Mouse (Mus musculus): Measurements from ENCODE around the gene Chst8.

The Chst8 gene

DNA sequence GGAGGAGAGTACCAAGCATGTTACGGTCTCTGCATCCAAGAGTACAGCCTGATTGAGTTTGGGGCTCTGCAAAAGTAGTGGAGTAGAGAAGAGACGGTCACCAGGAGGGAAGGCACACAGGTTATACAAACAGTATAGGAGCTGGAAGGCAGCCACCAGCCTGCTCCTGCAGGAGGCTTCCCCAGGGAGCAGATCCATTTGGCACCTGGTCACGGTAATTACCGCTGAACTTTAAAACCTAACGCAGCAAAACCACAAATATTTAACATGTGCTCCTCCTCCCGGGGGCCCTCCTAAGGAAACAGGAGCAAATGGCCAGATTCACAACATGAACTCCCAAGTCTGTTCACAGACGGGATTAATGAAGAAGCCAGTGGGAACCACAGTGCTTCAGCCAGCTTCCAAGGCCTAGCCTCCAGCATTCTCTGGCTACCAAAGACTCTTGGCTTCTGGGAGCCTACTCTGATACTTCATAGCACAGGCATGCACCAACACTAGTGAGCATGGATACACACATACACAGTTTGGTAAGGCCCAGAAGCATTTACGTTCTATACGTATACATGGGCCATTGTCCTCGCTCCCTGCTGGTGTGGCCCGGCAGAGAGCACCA, 97.6 kb downstream of the Chst8 start:
- peak; percentile 61 for DNase-seq (ENCODE audit: low read depth, low spot score)

GRCm38 (mm10) chr7:34709111-34709510, 103.4 kb downstream of the Chst8 start:
- DNase-seq (ENCODE audit: low read depth, low spot score), result no peak

- no peak for DNase-seq (ENCODE audit: low read depth, low spot score)
Observed at GRCm38 (mm10) chr7:34704401-34704800, 108.1 kb downstream of the Chst8 start.

DNA sequence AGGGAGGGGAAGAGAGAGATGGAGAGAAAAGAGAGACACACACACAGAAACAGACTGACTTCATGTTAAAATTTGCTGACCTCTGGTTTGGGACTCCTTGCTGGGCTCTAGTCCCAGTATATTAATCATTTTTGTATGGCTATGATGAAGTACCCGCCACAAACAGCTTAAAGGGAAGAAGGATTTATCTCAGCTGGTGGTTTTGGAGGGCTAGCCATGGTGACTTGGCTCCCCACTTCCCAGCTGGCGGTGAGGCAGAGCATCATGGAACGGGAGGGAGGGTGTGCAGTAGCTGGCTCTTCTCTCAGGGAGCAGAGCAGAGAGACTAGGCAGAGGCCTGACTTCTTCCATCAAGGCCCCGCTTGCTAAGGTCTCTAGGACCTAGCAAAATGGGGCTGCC, 109.1 kb downstream of the Chst8 start:
- DNase-seq (ENCODE audit: low read depth, low spot score), result no peak

DNA sequence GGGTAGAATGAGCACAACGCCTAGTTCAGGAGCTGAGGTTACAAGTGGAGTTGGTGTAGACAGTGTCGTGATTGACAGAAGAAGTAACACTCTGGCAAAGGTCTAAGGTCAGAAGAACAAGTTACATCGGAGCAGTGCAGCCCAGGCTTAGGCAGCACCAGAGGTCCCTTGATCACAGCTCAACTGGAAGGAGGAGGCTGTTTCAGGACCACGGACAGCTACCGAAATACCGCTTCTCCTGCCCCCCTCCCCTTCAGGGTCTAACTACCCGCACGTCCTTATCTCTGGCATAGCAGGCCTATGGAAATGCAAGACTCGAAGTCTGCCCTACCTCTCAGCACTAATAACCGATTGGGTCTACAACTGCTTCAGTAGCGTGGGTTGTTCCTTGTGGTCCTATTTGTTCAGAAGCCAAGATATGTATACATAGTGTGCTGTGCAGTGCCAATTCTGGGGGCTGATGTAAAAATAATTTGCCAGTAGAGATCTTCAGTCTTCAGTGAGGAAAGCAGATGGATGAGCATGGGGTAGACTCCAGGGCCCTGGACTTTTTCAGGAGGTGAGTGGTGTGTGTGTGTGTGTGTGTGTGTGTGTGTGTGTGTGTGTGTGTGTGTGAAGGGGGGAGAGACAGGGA, 109.7 kb downstream of the Chst8 start:
- DNase-seq (ENCODE audit: low read depth, low spot score), result peak; percentile 84

DNA sequence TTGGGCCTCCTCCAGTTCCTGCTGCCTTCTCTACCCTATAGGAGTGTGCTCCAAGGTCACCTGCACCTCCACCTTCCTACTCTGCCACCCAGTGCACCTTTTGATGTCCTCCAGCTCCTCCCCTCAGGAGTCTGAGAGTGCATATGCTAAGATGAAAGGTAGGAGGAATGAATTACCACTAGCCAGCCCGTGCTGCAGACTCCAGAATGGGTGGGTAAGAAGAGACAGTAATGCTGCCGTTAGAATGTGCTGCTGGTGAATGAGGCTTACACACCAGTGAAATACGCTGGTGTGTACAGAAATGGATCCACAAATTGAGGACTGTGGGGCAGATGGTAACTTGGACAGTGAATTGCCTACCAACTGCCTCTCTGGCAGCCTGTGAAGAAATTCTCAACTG, 112.6 kb downstream of the Chst8 start:
- DNase-seq (ENCODE audit: low read depth, low spot score), result no peak

DNA sequence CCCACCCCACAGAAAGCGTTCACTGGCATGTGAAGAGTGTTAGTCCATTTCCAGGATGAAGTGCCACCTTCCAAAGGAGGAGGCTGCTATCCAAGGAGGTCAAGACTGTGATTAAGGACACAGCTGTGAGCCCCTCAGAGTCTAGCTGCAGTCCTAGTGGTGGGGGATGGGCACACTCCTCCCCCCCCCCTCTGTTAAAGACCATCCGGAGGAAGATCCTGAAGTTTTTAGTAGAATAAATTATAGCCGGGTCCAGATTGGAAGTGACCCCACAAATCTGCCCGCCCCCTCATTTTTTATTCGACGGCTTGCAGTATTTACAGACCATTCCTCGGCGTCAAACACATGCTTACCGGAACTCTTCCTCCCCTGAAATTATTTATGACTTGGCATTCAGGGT, 114.3 kb downstream of the Chst8 start:
- no peak for DNase-seq (ENCODE audit: low read depth, low spot score)

GRCm38 (mm10) chr7:34696086-34696485, 116.4 kb downstream of the Chst8 start:
- DNase-seq (ENCODE audit: low read depth, low spot score), result no peak

DNA sequence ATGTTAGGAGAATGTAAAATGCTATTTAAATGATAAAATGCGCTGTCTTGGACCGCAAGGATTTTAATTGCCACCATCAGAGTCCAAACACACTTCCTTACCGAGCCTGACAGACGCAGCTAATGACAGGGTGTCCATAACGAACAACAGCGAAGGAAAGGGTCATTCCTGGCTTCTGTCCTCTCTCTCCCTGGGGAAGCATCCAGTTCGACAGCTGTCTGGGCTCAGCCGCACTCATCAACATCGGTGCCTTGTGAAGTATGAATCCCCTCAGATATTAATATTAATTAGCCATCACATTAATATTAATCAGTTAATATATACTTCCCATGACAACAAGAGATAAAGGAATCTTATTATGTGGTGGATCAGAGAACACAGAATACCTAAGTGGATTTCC, 117.6 kb downstream of the Chst8 start:
- DNase-seq (ENCODE audit: low read depth, low spot score), result no peak

DNA sequence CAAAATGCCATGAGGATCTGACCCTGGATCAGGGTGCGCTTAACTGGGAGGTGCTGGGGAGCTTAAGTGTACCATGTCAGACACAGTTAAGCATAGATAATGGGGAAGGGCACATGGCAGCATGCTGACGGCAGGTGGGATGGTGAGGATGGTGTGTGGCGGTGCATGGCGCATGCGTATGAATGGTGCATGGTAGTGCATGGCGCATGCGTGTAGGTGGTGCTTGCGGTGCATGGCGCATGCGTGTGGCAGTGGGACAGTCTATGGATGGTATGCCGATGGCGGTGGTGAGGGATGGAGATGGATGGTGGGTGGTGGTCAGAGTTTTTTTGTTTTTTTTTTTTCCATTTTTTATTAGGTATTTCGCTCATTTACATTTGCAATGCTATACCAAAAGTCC, 118.6 kb downstream of the Chst8 start:
- DNase-seq (ENCODE audit: low read depth, low spot score), result no peak

- DNase-seq (ENCODE audit: low read depth, low spot score), result no peak
Observed at GRCm38 (mm10) chr7:34693072-34693471, 119.4 kb downstream of the Chst8 start.

GRCm38 (mm10) chr7:34690111-34690510, 122.4 kb downstream of the Chst8 start:
- no peak for DNase-seq (ENCODE audit: low read depth, low spot score)

DNA sequence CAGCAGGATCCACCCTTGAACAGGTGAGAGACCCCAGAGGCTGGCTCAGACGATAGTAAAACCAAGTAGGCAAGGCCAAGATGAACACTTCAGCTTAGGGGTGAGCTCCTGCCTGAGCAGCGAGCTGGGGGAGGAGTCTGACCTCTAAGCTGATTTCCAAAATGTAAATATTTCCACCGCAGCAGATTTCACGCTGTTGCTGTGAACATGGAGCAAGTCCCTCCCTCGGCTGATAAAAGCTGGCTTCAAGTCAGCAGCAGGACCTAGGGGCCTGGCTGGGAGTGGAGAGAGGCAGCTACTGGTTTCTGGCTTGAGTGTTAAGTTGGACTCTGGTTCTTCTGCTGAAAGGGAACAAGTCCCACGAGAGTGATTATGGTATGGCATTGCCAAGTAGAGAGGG, 123.5 kb downstream of the Chst8 start:
- no peak for DNase-seq (ENCODE audit: low read depth, low spot score)

DNA sequence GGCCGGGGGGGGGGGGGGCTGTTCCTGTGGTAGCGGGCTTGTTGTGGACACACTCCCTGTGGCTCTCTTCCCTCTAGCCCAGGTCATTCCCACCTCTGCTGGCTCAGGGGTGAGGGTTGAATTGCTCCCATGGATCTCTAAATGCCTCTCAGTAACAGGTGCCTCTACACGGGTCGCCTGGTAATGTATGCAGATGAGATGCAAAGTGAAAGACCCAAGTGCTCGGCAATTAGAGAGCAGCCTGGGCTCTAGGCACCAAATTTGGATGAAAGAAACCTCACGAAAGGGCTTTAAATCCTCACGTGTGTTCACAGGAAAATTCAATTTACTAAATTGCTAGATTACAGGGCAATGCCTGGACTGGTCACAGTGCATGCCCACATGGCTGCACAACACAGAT, 126.7 kb downstream of the Chst8 start:
- DNase-seq (ENCODE audit: low read depth, low spot score), result no peak

- DNase-seq (ENCODE audit: low read depth, low spot score), result no peak
Observed at GRCm38 (mm10) chr7:34685176-34685575, 127.3 kb downstream of the Chst8 start.

- DNase-seq (ENCODE audit: low read depth, low spot score), result no peak
Observed at GRCm38 (mm10) chr7:34680771-34681421, 131.6 kb downstream of the Chst8 start.

- no peak for DNase-seq (ENCODE audit: low read depth, low spot score)
Observed at GRCm38 (mm10) chr7:34679886-34680285, 132.6 kb downstream of the Chst8 start.

DNA sequence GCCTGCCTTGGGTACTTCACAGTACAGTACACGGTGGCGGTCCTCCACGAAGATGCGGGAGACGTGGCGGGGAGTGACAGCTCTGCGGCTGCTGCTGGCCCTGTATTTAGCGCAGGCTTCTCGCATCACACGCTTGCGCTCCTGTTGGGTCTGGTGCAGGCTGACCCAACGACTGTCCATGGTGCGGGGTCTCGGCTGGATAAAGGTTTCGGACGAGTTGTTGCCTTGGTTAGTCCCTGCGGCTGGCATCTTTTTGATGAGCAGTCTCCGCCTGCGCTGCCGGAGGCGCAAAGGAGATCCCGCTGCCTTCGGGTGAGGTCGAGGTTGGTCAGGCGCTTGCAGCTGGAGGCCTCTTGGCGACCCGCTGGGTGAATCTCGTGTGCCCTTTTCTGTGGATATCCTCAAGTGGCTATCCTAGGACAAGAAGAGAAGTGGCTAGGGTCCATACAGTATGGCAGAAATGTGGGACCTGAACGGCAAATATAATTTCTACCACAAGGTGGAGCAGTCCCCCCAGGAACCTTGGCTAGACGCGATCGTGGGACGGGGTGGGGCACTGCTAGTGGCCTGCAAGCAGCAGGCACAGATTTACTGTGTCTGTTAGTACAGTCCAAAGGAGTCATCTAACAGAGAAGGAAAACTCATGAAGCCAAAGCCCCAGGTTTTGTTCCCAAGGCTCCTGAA, 136.5 kb downstream of the Chst8 start:
- DNase-seq (ENCODE audit: low read depth, low spot score), result peak; percentile 86

DNA sequence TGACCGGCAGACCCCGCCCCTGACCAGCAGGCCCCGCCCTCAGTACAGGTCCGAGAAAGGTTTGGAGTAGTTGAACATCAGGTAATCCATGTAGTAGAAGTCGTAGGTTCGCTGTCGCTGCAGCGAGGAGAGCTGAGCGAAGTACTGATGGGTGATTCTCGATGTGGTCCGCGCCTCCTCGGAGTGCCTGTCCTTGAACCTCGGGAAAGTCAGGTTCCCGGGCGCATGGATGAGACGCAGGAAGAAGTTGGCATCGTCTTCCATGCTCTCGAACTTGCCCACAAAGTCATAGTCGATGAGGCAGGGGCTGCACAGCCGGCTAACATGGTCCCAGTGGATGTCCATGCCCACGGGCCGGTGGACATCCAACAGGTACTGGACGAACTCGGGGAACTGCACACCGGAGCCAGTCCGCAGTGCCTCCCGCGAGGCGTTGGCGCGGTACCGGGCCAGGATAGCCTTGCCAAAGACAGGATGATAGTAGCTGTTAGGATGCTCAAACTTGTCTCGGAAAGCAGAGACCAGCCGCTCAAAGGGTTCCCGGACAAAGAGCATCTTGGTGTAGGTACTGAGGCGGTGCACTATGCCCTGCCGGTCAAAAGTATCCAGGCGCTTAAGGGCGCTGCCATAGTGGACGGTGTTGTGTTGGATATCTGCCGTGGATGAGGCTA, 137.3 kb downstream of the Chst8 start:
- no peak for DNase-seq (ENCODE audit: low read depth, low spot score)

DNA sequence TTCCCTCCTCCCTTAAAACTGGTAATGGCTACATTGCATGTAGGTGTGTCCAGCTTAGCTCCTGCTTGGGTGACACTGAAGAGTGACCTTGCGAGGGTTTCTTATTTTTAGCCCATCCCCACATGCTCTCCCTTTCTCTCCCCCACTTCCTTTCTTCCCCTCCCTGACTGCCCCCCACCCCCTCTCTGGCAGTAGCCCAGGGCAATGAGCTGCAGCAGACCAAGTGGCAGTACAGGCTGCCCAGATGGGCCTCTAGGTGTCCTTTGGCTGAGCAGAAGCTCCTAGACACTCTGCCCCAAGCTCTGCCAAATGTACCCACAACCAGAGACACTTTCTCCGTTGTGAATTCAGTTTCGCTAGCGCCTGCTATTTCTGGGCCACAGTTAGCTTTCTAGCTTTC, 139.6 kb downstream of the Chst8 start:
- DNase-seq (ENCODE audit: low read depth, low spot score), result no peak

- DNase-seq (ENCODE audit: low read depth, low spot score), result peak; percentile 90
Observed at GRCm38 (mm10) chr7:34671911-34672310, 140.6 kb downstream of the Chst8 start.

DNA sequence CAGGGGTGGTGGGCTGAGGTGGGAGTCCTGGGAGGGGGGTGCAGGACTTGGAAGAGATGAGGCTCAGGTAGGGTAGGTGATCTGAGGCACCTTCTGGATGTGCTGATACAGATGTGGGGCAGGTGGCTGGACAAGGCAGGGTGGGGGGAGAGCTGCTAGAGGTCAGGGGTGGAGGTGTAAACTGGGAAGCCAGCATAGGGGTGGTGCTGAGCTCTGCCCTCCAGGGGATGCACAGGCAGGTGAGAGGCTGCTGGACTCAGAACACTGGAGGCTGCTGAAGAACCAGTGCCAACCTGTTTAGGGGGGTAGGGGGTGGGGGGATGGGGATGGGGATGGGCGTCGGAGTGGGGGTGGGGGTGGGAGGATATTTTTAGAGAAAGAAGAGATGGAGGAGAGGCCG, 141.7 kb downstream of the Chst8 start:
- no peak for DNase-seq (ENCODE audit: low read depth, low spot score)
